Mouse (Mus musculus): ENCODE data around the gene Smim6.

The Smim6 gene

DNA sequence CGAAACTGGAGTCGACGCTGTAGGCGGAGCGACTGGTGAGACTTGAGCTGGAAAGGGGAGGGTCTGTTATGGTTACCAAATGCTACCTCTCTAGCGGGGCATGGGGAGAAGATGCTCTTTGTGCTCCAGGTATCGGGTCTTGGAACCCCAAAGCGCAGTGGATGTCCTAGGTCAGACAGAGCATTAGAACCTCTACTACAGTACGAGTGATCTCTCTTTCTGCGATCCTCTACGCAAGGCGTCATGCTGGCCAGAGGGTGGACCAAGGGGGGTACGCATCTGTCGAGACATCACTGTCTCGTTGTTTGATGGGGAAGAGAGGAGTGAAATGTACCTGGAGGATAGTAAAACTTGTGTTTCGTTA, 21.9 kb downstream of the Smim6 start:
- no peak for DNase-seq (ENCODE audit: low read depth, low spot score)

DNA sequence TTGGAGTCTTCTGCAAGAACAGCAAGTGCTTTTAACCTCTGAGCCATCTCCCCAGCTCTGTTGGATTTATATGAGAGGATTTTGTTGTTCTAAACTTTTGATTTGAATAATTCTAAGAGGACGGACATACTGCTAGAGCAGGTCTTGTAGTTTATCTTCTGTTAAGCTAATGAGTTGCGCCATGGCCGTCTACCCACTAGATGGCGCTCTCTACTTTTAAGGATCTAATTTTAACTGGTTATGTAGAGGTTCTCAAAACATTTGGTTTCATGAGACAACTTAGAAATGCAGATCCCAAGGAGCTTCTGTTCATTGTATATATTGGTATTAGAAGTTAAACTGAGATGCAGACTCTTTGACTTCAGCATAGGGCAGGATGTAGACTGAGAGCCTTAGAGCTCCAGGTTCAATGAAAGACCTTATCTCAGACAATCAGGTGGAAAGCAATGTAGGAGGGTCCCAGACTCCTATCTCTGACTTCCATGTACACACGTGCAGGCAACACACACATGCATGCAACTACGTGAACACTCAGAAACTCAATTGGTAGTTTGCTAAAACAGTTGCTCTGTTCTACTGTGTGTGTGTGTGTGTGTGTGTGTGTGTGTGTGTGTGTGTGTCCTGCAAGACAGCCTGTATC, 28.0 kb downstream of the Smim6 start:
- DNase-seq (ENCODE audit: low read depth, low spot score): no peak

DNA sequence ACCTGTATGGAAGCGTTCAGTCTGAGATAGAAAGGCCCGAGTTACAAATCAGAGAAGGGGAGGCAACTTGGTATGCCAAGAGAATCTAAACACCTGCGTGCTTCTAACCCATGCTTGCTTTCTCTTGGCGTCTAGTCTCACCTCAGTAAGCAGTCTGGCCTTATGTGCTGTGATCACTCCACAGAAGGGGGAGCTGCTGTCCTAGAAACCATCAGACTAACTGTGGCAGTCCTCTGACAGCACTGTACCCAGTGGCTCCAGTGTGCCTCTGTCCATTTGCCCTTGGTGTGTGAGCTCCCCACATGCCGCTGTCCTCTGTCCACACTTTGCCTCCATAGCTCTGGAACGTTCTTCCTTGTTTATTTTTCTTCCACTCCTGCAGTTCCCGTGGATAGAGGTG, 30.2 kb downstream of the Smim6 start:
- no peak for DNase-seq (ENCODE audit: low read depth, low spot score)

DNA sequence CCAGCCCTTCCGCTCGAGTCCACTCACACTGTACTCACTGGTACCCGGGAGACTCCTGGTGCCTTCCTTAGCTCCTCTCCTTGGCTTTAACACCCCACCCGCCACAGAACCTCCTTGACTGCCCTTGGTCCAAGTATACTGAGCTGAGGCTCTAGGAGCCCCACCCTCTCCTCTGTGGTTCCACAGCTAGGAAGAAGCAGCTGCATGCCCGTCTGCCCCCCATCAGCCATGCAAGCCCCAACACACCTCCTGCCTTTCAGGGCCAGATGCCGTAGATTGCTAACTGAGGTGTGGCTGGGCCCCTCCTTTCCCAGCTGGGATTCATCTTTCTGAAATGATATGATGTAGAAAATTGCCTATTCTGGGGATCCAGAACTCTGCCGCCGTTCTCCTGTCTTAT, 33.4 kb downstream of the Smim6 start:
- no peak for DNase-seq (ENCODE audit: low read depth, low spot score)

DNA sequence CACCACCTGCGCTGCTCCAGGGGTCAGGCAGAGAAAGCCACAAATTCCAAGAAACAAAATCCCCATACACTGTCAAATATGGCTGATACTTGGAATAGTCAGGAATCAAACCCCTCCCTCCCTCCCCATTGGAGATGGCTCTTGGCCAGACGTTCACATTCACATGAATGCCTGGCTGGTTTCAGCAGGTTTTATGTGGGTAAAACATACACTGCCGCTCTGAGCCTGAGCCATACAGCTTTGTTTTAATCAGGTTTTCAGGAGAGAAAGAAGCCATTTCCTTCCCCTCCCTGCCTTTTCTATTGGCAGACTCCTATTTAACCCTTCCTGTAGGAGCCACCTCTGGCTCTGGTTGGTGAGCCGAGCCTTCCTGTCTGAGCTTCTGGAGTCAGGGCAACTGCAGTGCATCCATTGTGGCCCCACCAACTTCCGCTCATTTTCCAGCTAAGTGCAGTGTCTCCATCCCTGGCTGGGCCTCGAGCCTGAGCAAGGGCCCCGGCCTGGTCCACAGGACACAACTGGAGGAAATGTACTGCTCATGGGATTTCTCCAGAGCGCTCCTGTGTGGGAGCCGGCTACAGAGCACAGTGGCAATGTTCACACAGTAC, 34.5 kb downstream of the Smim6 start:
- no peak for DNase-seq (ENCODE audit: low read depth, low spot score)

DNA sequence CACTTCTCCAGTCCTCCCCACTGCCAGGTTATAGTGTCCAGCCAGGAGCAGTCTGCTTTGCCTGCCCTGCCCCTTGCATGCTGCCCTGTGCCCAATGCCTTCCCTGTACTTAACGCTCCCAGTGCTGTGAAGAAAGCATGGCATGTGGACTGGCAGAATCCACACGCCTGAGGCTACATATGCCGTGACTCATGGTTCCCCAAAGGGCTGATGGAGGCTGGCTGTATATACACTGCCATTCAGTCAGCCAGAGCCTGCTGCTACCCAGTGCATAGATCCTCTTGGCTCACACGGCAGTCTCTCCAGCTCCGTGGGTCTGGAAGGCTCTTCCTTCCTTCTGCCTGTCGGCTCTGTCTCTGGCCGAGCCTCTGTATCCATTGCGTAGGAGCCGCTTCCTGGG, 36.5 kb downstream of the Smim6 start:
- no peak for DNase-seq (ENCODE audit: low read depth, low spot score)

DNA sequence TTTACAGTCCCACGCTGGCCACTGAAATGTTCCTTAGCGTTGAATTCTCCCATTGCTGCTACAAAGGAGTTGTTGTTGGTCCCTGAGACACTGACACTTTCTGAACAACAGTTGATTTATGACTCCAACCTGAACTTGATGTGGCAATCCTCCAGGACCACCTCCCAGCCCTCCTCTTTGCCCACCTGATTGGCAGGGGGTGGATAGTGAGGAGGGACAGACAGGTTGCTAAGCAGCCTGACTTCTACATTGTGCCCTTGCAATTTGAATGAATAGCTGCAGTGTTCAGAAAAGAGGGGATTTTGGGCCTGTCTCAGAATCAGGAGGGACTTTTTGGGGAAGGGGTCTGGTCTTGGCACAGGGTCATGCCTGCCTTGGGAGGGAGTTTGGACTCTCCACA, 38.9 kb downstream of the Smim6 start:
- DNase-seq (ENCODE audit: low read depth, low spot score): no peak

DNA sequence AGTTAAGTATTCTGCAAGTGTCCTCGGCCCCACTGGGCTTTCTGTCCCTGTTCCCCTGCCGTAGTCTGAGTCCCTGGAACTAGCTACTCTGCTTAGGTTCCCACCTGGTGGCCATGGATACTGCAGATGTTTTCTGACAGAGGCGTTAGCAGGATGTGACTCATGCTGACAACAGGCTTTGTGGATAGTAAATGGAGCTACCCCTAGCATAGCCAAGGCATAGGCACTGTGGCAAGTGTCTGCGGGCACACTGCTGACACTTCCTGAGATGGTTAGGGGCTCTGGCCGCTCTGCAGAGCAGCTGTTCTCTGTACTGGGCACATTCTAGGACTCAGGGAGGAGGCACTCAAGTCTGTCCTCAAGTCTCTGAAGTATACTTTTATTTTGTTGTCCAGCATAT, 42.9 kb downstream of the Smim6 start:
- no peak for DNase-seq (ENCODE audit: low read depth, low spot score)

DNA sequence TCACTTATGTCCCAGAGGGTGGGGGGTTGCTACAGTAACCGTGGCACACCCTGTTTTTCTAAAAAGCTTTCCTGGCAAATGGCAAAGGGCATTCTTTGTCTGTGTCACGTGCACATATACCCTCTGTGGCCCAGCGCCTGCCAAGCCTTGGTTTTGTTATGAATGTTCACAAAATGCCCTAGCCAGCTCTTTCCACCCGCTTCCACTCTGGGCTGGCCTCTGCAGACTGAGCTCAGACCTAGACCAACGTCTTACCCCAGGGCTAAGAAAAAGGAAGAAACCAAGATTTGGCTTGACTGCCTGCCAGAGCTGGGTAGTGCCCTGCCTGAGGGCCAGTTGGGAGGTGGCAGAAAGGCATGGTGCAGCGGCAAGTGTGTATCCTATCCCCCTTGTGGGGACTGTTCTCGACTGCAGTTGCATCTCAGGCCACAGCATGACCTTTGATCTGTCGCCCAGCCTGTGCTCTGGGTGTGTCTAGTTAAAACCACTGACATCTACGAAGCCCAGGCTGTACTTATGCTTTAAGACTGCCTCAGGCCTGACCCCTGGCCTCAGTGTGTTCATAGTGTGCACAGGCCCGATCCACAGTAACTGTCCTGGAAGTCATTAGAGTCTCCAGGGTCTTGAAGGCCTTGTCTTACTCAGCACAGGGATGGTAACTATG, 43.5 kb downstream of the Smim6 start:
- no peak for DNase-seq (ENCODE audit: low read depth, low spot score)

DNA sequence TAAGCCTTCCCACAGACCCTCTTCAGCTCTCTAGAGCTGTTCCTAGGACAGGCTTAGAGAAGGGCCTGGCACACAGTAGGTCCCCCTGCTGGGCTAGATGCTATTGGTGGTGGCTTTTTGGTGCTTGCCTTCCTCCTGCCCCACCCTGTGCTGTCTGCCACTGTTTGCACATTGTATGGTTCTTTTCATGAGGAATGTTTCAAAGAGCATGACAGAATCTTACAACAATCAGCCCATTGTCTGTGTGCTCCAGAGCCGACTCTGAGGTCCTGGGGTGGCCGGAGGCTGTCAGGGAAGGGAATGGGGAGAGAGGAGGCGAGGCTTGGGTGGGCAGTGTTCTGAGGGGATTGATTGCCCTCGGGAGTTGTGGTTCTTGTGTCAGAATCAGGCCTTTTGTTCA, 44.6 kb downstream of the Smim6 start:
- no peak for DNase-seq (ENCODE audit: low read depth, low spot score)

DNA sequence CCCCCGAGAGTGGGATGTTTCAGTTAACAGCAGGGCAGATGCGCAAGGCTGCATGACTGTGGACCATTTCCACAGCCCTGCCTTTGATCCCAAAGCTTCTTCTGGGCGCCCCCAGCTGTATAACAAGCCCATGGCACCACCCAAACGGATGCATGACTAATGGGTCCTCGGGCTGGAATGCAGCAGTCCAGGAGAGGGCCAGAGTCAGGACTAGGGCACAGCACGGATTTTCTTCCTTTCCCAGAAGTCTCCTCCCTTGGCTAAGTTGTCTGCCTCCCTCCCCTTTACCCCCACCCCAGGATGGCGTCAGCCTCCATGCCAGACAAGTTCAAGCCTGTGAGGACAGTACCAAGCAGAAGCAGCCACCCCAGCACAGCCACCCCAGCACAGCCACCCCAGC, 46.2 kb downstream of the Smim6 start:
- DNase-seq (ENCODE audit: low read depth, low spot score): no peak

DNA sequence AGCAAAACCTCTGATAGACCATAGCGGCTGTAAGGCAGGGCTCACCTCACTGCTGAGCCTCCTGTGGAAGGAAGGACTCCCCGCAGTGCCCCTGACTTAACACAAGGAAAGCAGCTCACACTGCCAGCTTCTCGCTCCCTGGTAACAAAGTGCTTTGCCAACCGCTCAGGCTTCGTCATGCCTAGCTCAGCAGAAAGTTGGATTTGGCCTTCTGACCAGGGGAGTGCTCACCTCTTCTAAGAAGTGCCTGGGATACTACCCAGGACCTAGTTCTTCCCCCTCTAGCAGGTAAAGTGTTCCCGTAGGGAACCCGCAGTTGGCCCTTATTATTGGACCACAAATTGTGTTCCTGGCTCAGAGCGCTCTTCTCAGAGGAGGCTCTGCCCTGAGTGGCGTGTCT, 47.2 kb downstream of the Smim6 start:
- DNase-seq (ENCODE audit: low read depth, low spot score): no peak

DNA sequence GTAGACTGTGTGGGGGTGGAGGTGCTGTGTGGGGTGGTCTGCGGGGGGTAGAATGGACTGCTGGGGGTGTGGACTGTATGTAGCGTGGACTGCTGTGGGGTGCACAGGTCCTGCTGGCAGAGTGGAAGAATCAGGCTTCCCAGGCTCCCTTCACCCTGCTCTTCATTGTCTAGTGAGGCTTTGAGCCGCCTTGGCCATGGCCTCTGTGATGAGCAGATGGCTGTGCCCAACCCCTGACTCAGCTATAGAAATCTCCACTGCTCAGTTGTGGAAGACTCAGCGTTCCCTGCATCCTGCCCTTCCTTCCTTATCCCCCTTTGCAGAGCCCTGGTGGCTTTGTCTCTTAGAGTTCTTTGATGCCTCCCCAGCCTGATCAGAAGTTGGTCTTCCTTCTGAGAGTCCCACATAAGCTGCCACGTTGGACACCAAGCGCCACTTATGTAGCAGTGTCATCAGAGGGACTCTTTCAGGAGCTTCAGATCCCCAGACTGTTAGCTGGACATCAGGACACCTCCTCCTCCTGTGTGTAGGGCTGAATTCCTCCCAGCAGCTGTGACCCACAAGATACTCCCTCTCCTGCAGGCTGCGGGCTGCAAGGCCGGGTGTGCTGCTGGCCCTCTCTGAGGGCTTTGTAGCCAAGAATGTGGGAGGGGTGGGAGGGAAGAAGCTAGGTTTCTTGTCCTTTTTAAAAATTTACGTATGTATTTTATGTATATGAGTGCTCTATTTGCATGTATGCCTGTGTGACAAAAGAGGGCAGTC, 51.0 kb downstream of the Smim6 start:
- DNase-seq (ENCODE audit: low read depth, low spot score): no peak
